10 mouse cellular contexts compared by ENCODE assay signal in the genomic region with DNA sequence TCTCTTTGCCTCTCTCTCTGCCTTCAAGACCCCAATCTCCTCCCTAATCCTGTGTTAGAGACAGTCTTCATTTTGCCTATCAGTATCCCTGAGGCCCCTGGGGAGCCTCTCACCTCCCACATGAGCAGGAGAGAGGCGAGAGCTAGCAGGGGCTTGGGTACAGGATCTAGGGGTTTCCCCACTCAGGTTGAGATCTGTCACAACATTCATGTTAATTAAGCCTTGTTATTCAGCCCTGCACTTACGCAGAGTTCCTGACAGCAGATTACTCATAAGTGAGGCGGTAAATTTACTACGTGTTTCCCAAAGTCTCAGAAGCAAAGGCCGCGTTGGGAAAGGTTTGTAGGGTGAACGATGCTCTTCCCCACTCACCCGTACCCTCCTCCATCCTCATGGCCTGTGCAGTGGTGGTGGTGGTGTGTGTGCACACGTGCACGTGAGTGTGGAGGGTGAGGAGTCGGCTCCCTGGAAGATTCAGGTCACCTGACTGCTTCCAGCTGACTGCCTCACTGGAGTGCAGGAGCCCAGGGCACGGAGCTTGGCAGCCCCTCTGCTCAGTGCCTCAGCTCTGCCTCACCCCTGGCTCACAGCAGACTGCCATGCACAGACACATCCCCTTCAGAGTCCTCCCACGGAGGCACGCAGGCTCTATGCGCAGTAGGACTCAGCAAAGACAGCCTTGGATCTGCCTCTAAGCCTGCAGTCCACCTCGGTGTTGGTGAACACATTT. TPM values are rescaled to one million over a fixed set of nuclear protein-coding genes. Genes with fewer than 3 reads are reported as not detected.
DNase-seq lines count a peak whose midpoint lies in the region; ATAC-seq and TF ChIP-seq lines count a peak whose summit lies in the region.
"Had no signal": no experiment of that assay in that cellular context is flagged by ENCODE, and none has a peak within 500 bp of the region (broad histone marks: within the 10 kb centered on the region; RNA-seq: fewer than 3 reads in every experiment).

No protein-coding gene starts in this region.

- H3K4me2 ChIP-seq in midbrain, postnatal 0 days (ENCODE audit: low read depth, low read length, poor library complexity, severe bottlenecking), result no peak overlapping the region
- no peak overlapping the region for H3K4me2 ChIP-seq in hindbrain, embryonic 16.5 days (ENCODE audit: low read length)
- no peak overlapping the region for H3K4me2 ChIP-seq in stomach, embryonic 14.5 days (replicated peaks; ENCODE audit: low read depth, low read length)

- peaks cover 31% of the 10 kb centered on the region for H3K36me3 ChIP-seq in midbrain, embryonic 10.5 days
- no peaks in the 10 kb centered on the region for H3K36me3 ChIP-seq in midbrain, postnatal 0 days (ENCODE audit: insufficient read depth, low read length)
- H3K36me3 ChIP-seq in hindbrain, embryonic 16.5 days (ENCODE audit: control insufficient read depth, insufficient read depth, low read length), result no peaks in the 10 kb centered on the region
- no peaks in the 10 kb centered on the region for H3K36me3 ChIP-seq in stomach, embryonic 14.5 days (ENCODE audit: control insufficient read depth, insufficient read depth, low read length)

- TF ChIP-seq CTCF in midbrain, postnatal 0 days (IDR thresholded peaks at IDR 0.05), result no peak

- H3K4me3 ChIP-seq in midbrain, embryonic 10.5 days, result no peak overlapping the region
- H3K4me3 ChIP-seq in midbrain, postnatal 0 days (ENCODE audit: low read depth, low read length), result no peak overlapping the region
- no peak overlapping the region for H3K4me3 ChIP-seq in hindbrain, embryonic 16.5 days (ENCODE audit: low read length)
- H3K4me3 ChIP-seq in stomach, embryonic 14.5 days (ENCODE audit: low read depth, low read length), result no peak overlapping the region
- H3K4me3 ChIP-seq: gastrocnemius, adult 2 months had no signal

- H3K9me3 ChIP-seq in midbrain, embryonic 10.5 days (replicated peaks), result no peaks in the 10 kb centered on the region
- no peaks in the 10 kb centered on the region for H3K9me3 ChIP-seq in midbrain, postnatal 0 days (ENCODE audit: low read length)
- no peaks in the 10 kb centered on the region for H3K9me3 ChIP-seq in hindbrain, embryonic 16.5 days (ENCODE audit: control insufficient read depth, low read length)
- H3K9me3 ChIP-seq in stomach, embryonic 14.5 days (ENCODE audit: control insufficient read depth, low read depth, low read length), result no peaks in the 10 kb centered on the region

- 0 out of 2 replicates have a peak, but pooled peaks cover 8% of the 10 kb centered on the region for H3K27me3 ChIP-seq in midbrain, embryonic 10.5 days (ENCODE audit: low read depth, poor library complexity, severe bottlenecking)
- H3K27me3 ChIP-seq in midbrain, postnatal 0 days (ENCODE audit: insufficient read depth, low read length), result no peaks in the 10 kb centered on the region
- no peaks in the 10 kb centered on the region for H3K27me3 ChIP-seq in hindbrain, embryonic 16.5 days (replicated peaks; ENCODE audit: control insufficient read depth, insufficient read depth, low read length)
- no peaks in the 10 kb centered on the region for H3K27me3 ChIP-seq in stomach, embryonic 14.5 days (ENCODE audit: control insufficient read depth, insufficient read depth, low read length)

- peaks cover 84% of the 10 kb centered on the region for H3K4me1 ChIP-seq in midbrain, embryonic 10.5 days
- peaks cover 40% of the 10 kb centered on the region for H3K4me1 ChIP-seq in midbrain, postnatal 0 days (ENCODE audit: insufficient read depth, low read length)
- peaks cover 74% of the 10 kb centered on the region for H3K4me1 ChIP-seq in hindbrain, embryonic 16.5 days (ENCODE audit: control insufficient read depth, insufficient read depth, low read depth, low read length)
- H3K4me1 ChIP-seq in stomach, embryonic 14.5 days (ENCODE audit: control insufficient read depth, insufficient read depth, low read length), result peaks cover 4% of the 10 kb centered on the region; the same call in 1 of the 2 replicates

- no peak overlapping the region; the same call in 1 of the 2 replicates for H3K9ac ChIP-seq in midbrain, postnatal 0 days (replicated peaks; ENCODE audit: low read length, poor library complexity, severe bottlenecking)
- H3K9ac ChIP-seq in hindbrain, embryonic 16.5 days (ENCODE audit: low read depth, low read length), result peak overlapping the region; percentile 3; the same call in 1 of the 2 replicates
- H3K9ac ChIP-seq in stomach, embryonic 14.5 days (replicated peaks; ENCODE audit: low read depth, low read length), result no peak overlapping the region

- WGBS in midbrain, embryonic 10.5 days, result 72% methylated on average over 16 of the region's 16 CpGs
- WGBS in midbrain, postnatal 0 days, result 50% methylated on average over 16 of the region's 16 CpGs
- 45% methylated on average over 16 of the region's 16 CpGs for WGBS in hindbrain, embryonic 16.5 days
- 49% methylated on average over 16 of the region's 16 CpGs for WGBS in stomach, embryonic 14.5 days

- peak overlapping the region; percentile 52; the same call in 1 of the 2 replicates for H3K27ac ChIP-seq in midbrain, embryonic 10.5 days (replicated peaks)
- no peak overlapping the region for H3K27ac ChIP-seq in midbrain, postnatal 0 days (ENCODE audit: low read depth, low read length)
- peak overlapping the region; percentile 73 for H3K27ac ChIP-seq in hindbrain, embryonic 16.5 days (ENCODE audit: low read depth, low read length)
- no peak overlapping the region for H3K27ac ChIP-seq in stomach, embryonic 14.5 days (ENCODE audit: low read length)
- H3K27ac ChIP-seq: gastrocnemius, adult 2 months had no signal

- DNase-seq in cerebellum, postnatal 10 days, result peak; percentile 61 to 62
- no peak for DNase-seq in cerebellum, adult 11 months
- no peak for DNase-seq in midbrain, embryonic 10.5 days (ENCODE audit: low spot score)
- no peak for DNase-seq in midbrain, postnatal 0 days (ENCODE audit: low spot score)
- DNase-seq in adrenal gland, postnatal 25 days, result no peak
- DNase-seq: gastrocnemius, adult 2 months; kidney, adult 18-20 months had no signal

- ATAC-seq in midbrain, postnatal 0 days (ENCODE audit: low FRiP score), result no peak
- ATAC-seq in hindbrain, embryonic 16.5 days, result peak; percentile 17; the same call in 1 of the 2 replicates
- ATAC-seq in stomach, embryonic 14.5 days (ENCODE audit: insufficient number of reproducible peaks, insufficient read depth, low FRiP score, low read depth), result peak; percentile 17; the same call in 1 of the 2 replicates
- no peak for ATAC-seq in megakaryocyte progenitor cell, adult 5-6 weeks (replicated peaks; ENCODE audit: poor library complexity)

RNA-seq across cellular contexts. Expression of gene Lrp8, which starts 18.1 kb away (rescaled TPM):
- polyA plus RNA-seq in midbrain, embryonic 10.5 days (2016; fragmentation: Nextera tagmentation; extraction: Ambion mirVana), result 10.4 and 15.0 TPM in 2 replicates
- 74.1 and 78.5 TPM in 2 replicates for total RNA-seq in midbrain, postnatal 0 days (2014; rRNA removed)
- 31.9 and 35.2 TPM in 2 replicates for polyA plus RNA-seq in midbrain, postnatal 0 days (2015; fragmentation: Nextera tagmentation; extraction: Ambion mirVana)
- polyA plus RNA-seq in hindbrain, embryonic 16.5 days (2015; fragmentation: Nextera tagmentation; extraction: Ambion mirVana), result 23.8 and 34.7 TPM in 2 replicates
- 1.6 and 1.7 TPM in 2 replicates for polyA plus RNA-seq in stomach, embryonic 14.5 days (2014; fragmentation: Nextera tagmentation; extraction: Ambion mirVana)
- total RNA-seq in megakaryocyte progenitor cell, adult 5-6 weeks (2015), result 15.6 and 19.7 TPM in 2 replicates
- 15.3 and 17.3 TPM in 2 replicates for total RNA-seq in megakaryocyte progenitor cell, adult 5-6 weeks (2017)
- 10.0 and 12.3 TPM in 2 replicates for total RNA-seq in adrenal gland, postnatal 25 days (2021)

RNA-seq across cellular contexts. Expression of gene Magoh, which starts 59.4 kb away (rescaled TPM):
- 219 and 263 TPM in 2 replicates for polyA plus RNA-seq in midbrain, embryonic 10.5 days (2016; fragmentation: Nextera tagmentation; extraction: Ambion mirVana)
- 44.5 and 45.3 TPM in 2 replicates for total RNA-seq in midbrain, postnatal 0 days (2014; rRNA removed)
- 117 and 124 TPM in 2 replicates for polyA plus RNA-seq in midbrain, postnatal 0 days (2015; fragmentation: Nextera tagmentation; extraction: Ambion mirVana)
- polyA plus RNA-seq in hindbrain, embryonic 16.5 days (2015; fragmentation: Nextera tagmentation; extraction: Ambion mirVana), result 87.7 and 88.8 TPM in 2 replicates
- polyA plus RNA-seq in stomach, embryonic 14.5 days (2014; fragmentation: Nextera tagmentation; extraction: Ambion mirVana), result 194 and 195 TPM in 2 replicates
- total RNA-seq in megakaryocyte progenitor cell, adult 5-6 weeks (2015), result 241 and 247 TPM in 2 replicates
- 327 and 344 TPM in 2 replicates for total RNA-seq in megakaryocyte progenitor cell, adult 5-6 weeks (2017)
- total RNA-seq in adrenal gland, postnatal 25 days (2021), result 71.6 and 79.4 TPM in 2 replicates

Comparison
In these comparisons a context has a peak if more than half of its experiments do, and no peak if none do; other contexts are left out.
1. DNase-seq: peak in cerebellum, postnatal 10 days (2 of 2); none in cerebellum, adult 11 months (single experiment), midbrain, embryonic 10.5 days (single experiment), midbrain, postnatal 0 days (single experiment) and adrenal gland, postnatal 25 days (single experiment).
2. H3K27ac ChIP-seq: peak in midbrain, embryonic 10.5 days (single experiment) and hindbrain, embryonic 16.5 days (single experiment); none in midbrain, postnatal 0 days (single experiment) and stomach, embryonic 14.5 days (single experiment).
3. ATAC-seq: peak in hindbrain, embryonic 16.5 days (single experiment) and stomach, embryonic 14.5 days (single experiment); none in midbrain, postnatal 0 days (single experiment) and megakaryocyte progenitor cell, adult 5-6 weeks (single experiment).